Mouse (Mus musculus): ENCODE data around the gene Ccz1.

DNA sequence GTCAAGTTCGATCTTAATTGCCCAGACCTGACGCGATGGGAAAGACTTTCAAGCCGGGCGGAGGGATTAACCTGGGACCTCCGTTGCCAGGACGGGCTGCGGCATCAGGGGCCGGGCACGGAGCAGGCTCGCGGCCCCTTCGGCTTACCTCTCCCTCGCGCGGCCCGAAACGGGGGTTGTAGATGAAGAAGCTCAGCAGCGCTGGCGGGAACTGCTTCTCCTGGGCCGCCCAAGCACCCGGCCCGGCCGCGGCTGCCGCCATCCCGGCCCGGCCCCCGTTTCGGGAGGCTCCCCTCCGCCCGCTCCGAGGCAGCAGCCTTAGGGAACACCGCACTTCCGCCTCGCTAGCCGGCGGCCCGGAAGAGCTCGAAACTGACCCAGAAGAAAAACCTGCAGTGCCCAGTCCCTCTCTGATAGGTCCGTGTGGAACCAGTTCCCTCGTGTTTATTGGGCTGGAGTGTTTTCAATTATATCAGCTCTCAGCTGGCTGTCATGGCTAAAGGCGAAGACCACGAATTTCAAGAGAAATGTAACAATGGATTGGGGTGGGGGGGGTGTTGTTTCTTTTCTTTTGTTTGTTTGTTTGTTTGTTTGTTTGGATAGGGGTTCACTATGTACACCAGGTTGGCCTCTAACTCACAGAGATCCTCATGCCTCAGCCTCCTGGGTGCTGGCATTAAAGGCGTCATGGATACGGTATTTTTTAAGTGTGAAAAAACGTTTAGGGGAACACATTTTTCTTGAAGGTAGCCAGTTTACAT, at the start of gene Ccz1:
- TF ChIP-seq CTCF (IDR thresholded peaks at IDR 0.05; ENCODE audit: low read depth) (no peak), EP300 (optimal IDR thresholded peaks at IDR 0.05) (no peak)

Data from stomach, postnatal 0 days (tissue).